Comparison of ENCODE assay signal across 13 mouse cellular contexts in genomic region chr4:98778219-98778618, GRCm38 (mm10). TPM values are rescaled to one million over a fixed set of nuclear protein-coding genes. Genes with fewer than 3 reads are reported as not detected.
A peak's percentile ranks its signal among the peaks of the same experiment; 100 is the strongest.
DNase-seq lines count a peak whose midpoint lies in the region; ATAC-seq and TF ChIP-seq lines count a peak whose summit lies in the region.
"Had no signal": no experiment of that assay in that cellular context is flagged by ENCODE, and none has a peak within 500 bp of the region (broad histone marks: within the 10 kb centered on the region; RNA-seq: fewer than 3 reads in every experiment).

No protein-coding gene starts in this region.

- H3K9ac ChIP-seq in lung, embryonic 14.5 days: no peak overlapping the region
- no peak overlapping the region for H3K9ac ChIP-seq in hindbrain, postnatal 0 days (replicated peaks; ENCODE audit: low read length)
- no peak overlapping the region for H3K9ac ChIP-seq in stomach, embryonic 14.5 days (replicated peaks; ENCODE audit: low read depth, low read length)

- peak overlapping the region; percentile 15; the same call in 1 of the 2 replicates for H3K4me2 ChIP-seq in lung, embryonic 14.5 days
- peak overlapping the region; percentile 31 for H3K4me2 ChIP-seq in hindbrain, postnatal 0 days (ENCODE audit: low read depth, low read length)
- H3K4me2 ChIP-seq in stomach, embryonic 14.5 days (replicated peaks; ENCODE audit: low read depth, low read length): peak overlapping the region; percentile 13; the same call in 1 of the 2 replicates

- no peaks in the 10 kb centered on the region for H3K9me3 ChIP-seq in lung, embryonic 14.5 days (ENCODE audit: low read depth, low read length)
- H3K9me3 ChIP-seq in hindbrain, postnatal 0 days (ENCODE audit: low read length): no peaks in the 10 kb centered on the region
- no peaks in the 10 kb centered on the region for H3K9me3 ChIP-seq in stomach, embryonic 14.5 days (ENCODE audit: control insufficient read depth, low read depth, low read length)

- DNase-seq in cerebellum, postnatal 25 days: peak; percentile 22 to 33
- DNase-seq in cerebellum, postnatal 14 days: no peak
- no peak for DNase-seq in lung, embryonic 14.5 days
- DNase-seq in lung, postnatal 4 days: no peak
- no peak for DNase-seq in hindbrain, postnatal 0 days (ENCODE audit: low spot score)
- no peak for DNase-seq in urinary bladder, adult 18-20 months (ENCODE audit: low spot score in 2 of 2)
- DNase-seq in right cerebral cortex, postnatal 4 days: no peak
- DNase-seq: lung, adult 2 months had no signal

- ATAC-seq in lung, embryonic 14.5 days (ENCODE audit: insufficient read depth): peak; percentile 11
- no peak for ATAC-seq in hindbrain, postnatal 0 days
- peak; percentile 44; the same call in 1 of the 2 replicates for ATAC-seq in stomach, embryonic 14.5 days (ENCODE audit: insufficient number of reproducible peaks, insufficient read depth, low FRiP score, low read depth)

- peaks cover 31% of the 10 kb centered on the region for H3K36me3 ChIP-seq in lung, embryonic 14.5 days (ENCODE audit: insufficient read depth)
- H3K36me3 ChIP-seq in hindbrain, postnatal 0 days (ENCODE audit: insufficient read depth, low read length): no peaks in the 10 kb centered on the region
- no peaks in the 10 kb centered on the region for H3K36me3 ChIP-seq in stomach, embryonic 14.5 days (ENCODE audit: control insufficient read depth, insufficient read depth, low read length)

- H3K4me3 ChIP-seq in lung, embryonic 14.5 days (ENCODE audit: low read depth, low read length): no peak overlapping the region
- H3K4me3 ChIP-seq in hindbrain, postnatal 0 days (ENCODE audit: low read length): peak overlapping the region; percentile 10
- no peak overlapping the region for H3K4me3 ChIP-seq in stomach, embryonic 14.5 days (ENCODE audit: low read depth, low read length)

- H3K27ac ChIP-seq in lung, embryonic 14.5 days (ENCODE audit: low read depth): no peak overlapping the region
- H3K27ac ChIP-seq in hindbrain, postnatal 0 days: no peak overlapping the region
- no peak overlapping the region for H3K27ac ChIP-seq in stomach, embryonic 14.5 days (ENCODE audit: low read length)

- no peaks in the 10 kb centered on the region for H3K4me1 ChIP-seq in lung, embryonic 14.5 days (ENCODE audit: insufficient read depth)
- H3K4me1 ChIP-seq in hindbrain, postnatal 0 days (ENCODE audit: insufficient read depth, low read length): no peaks in the 10 kb centered on the region
- H3K4me1 ChIP-seq in stomach, embryonic 14.5 days (ENCODE audit: control insufficient read depth, insufficient read depth, low read length): no peaks in the 10 kb centered on the region

- WGBS in lung, embryonic 14.5 days: 19% methylated on average over 16 of the region's 16 CpGs
- 28% methylated on average over 16 of the region's 16 CpGs for WGBS in hindbrain, postnatal 0 days
- WGBS in stomach, embryonic 14.5 days: 12% methylated on average over 16 of the region's 16 CpGs

- H3K27me3 ChIP-seq in lung, embryonic 14.5 days (ENCODE audit: insufficient read depth, low read length): no peaks in the 10 kb centered on the region
- no peaks in the 10 kb centered on the region for H3K27me3 ChIP-seq in hindbrain, postnatal 0 days (ENCODE audit: insufficient read depth, low read length)
- no peaks in the 10 kb centered on the region for H3K27me3 ChIP-seq in stomach, embryonic 14.5 days (ENCODE audit: control insufficient read depth, insufficient read depth, low read length)

- no peak for TF ChIP-seq CTCF in lung, embryonic 14.5 days (IDR thresholded peaks at IDR 0.05; ENCODE audit: low read depth)
- no peak for TF ChIP-seq CTCF in hindbrain, postnatal 0 days (IDR thresholded peaks at IDR 0.05; ENCODE audit: low read depth)

RNA-seq across cellular contexts. Expression of gene Kank4, which starts 39.1 kb away (rescaled TPM):
- 5.9 and 6.7 TPM in 2 replicates for polyA plus RNA-seq in lung, embryonic 14.5 days (2014; fragmentation: Nextera tagmentation; extraction: Ambion mirVana)
- total RNA-seq in hindbrain, postnatal 0 days (2014; rRNA removed): 5.6 and 5.9 TPM in 2 replicates
- 0.67 and 0.69 TPM in 2 replicates for polyA plus RNA-seq in hindbrain, postnatal 0 days (2015; fragmentation: Nextera tagmentation; extraction: Ambion mirVana)
- polyA plus RNA-seq in stomach, embryonic 14.5 days (2014; fragmentation: Nextera tagmentation; extraction: Ambion mirVana): 4.1 and 4.4 TPM in 2 replicates

RNA-seq across cellular contexts. Expression of gene I0C0044D17Rik, which starts 45.4 kb away (rescaled TPM):
- not detected in 2 replicates for polyA plus RNA-seq in lung, embryonic 14.5 days (2014; fragmentation: Nextera tagmentation; extraction: Ambion mirVana)
- total RNA-seq in hindbrain, postnatal 0 days (2014; rRNA removed): not detected in 2 replicates
- polyA plus RNA-seq in hindbrain, postnatal 0 days (2015; fragmentation: Nextera tagmentation; extraction: Ambion mirVana): not detected in 2 replicates
- polyA plus RNA-seq in stomach, embryonic 14.5 days (2014; fragmentation: Nextera tagmentation; extraction: Ambion mirVana): not detected in 2 replicates
- total RNA-seq: heart, adult 8-10 months; layer of hippocampus, postnatal 10 days had no signal
- polyA plus RNA-seq: lung, adult 2 months; neural tube, embryonic 11.5 days; small intestine, adult 2 months had no signal

RNA-seq across cellular contexts. Expression of gene L1td1, which starts 51.7 kb away (rescaled TPM):
- polyA plus RNA-seq in lung, embryonic 14.5 days (2014; fragmentation: Nextera tagmentation; extraction: Ambion mirVana): 0.16 and 0.31 TPM in 2 replicates
- 1.0 TPM in 1 of 2 replicates, not detected in the other for total RNA-seq in hindbrain, postnatal 0 days (2014; rRNA removed)
- polyA plus RNA-seq in hindbrain, postnatal 0 days (2015; fragmentation: Nextera tagmentation; extraction: Ambion mirVana): 0.15 and 0.19 TPM in 2 replicates
- 0.21 and 0.41 TPM in 2 replicates for polyA plus RNA-seq in stomach, embryonic 14.5 days (2014; fragmentation: Nextera tagmentation; extraction: Ambion mirVana)
- total RNA-seq: heart, adult 8-10 months had no signal
- polyA plus RNA-seq: neural tube, embryonic 11.5 days; small intestine, adult 2 months had no signal

Comparison
In these comparisons a context has a peak if more than half of its experiments do, and no peak if none do; other contexts are left out.
1. DNase-seq: peak in cerebellum, postnatal 25 days (2 of 2); none in cerebellum, postnatal 14 days (0 of 2), lung, embryonic 14.5 days (single experiment), lung, postnatal 4 days (0 of 2), hindbrain, postnatal 0 days (single experiment), urinary bladder, adult 18-20 months (0 of 2) and right cerebral cortex, postnatal 4 days (single experiment).
2. Peak in every context shown above with its lines, with median percentiles within 50 percentile points of each other: H3K4me2 ChIP-seq.